Mouse (Mus musculus) liver, adult 2 months (tissue): ENCODE data around the gene Rnf25. TPM values are rescaled to one million over a fixed set of nuclear protein-coding genes. Genes with fewer than 3 reads are reported as not detected.

Experiments
- DNase-seq: peaks from one replicate; pipeline ENCODE4 v3.0.0-alpha.2; 2011; ENCODE audit warnings: low read depth, low spot score; ENCODE audit errors: extremely low read depth
- H3K27ac ChIP-seq: fragments of 200-500 bp; replicated peaks from 2 replicates; pipeline ENCODE4 v1.5.1; 2012; ENCODE audit warnings: low read depth, mild to moderate bottlenecking, control low read depth, inconsistent platforms, low read length; ENCODE audit not compliant: insufficient read depth
- H3K27me3 ChIP-seq: fragments of 200-500 bp; 2 replicates; pipeline ENCODE4 v1.6.1; 2012; ENCODE audit warnings: mild to moderate bottlenecking, moderate library complexity, low read length, inconsistent platforms; ENCODE audit not compliant: control insufficient read depth, insufficient read depth
- H3K36me3 ChIP-seq: fragments of 200-500 bp; 2 replicates; pipeline ENCODE4 v1.6.1; 2012; ENCODE audit warnings: low read length, inconsistent platforms; ENCODE audit not compliant: control insufficient read depth, insufficient read depth
- H3K4me1 ChIP-seq: fragments of 200-500 bp; 2 replicates; pipeline ENCODE4 v1.6.1; 2011; ENCODE audit warnings: low read length; ENCODE audit not compliant: control insufficient read depth, insufficient read depth
- H3K4me3 ChIP-seq: fragments of 200-500 bp; 2 replicates; pipeline ENCODE4 v1.5.1; 2011; ENCODE audit warnings: low read depth, mild to moderate bottlenecking, control low read depth, low read length, moderate library complexity; ENCODE audit not compliant: insufficient read depth
- H3K79me2 ChIP-seq: fragments of 200-500 bp; 2 replicates; pipeline ENCODE4 v1.6.1; 2012; ENCODE audit warnings: inconsistent platforms, mild to moderate bottlenecking, low read length, moderate library complexity; ENCODE audit not compliant: control insufficient read depth, insufficient read depth
- H3K9ac ChIP-seq: fragments of 200-500 bp; 2 replicates; pipeline ENCODE4 v1.6.1; 2012; ENCODE audit warnings: low read depth, mild to moderate bottlenecking, control low read depth, inconsistent platforms, low read length
- CTCF ChIP-seq: fragments of 200-500 bp; IDR thresholded peaks from 2 replicates; pipeline ENCODE4 v1.5.1; 2011; ENCODE audit warnings: low read depth, low read length, control low read depth
- POLR2A ChIP-seq: fragments of 200-500 bp; IDR thresholded peaks from 2 replicates; pipeline ENCODE4 v1.6.1; 2011; ENCODE audit warnings: low read length, control low read depth; ENCODE audit not compliant: insufficient read depth; ENCODE audit errors: extremely low read depth
- WGBS: fragments of 180-500 bp; shearing (Covaris S2); methylation state at CpG from one replicate; pipeline ENCODE4 v1.1.7; 2018; 5-methylcytosine and 5-hydroxymethylcytosine counted together
- polyA plus RNA-seq: library from polyadenylated mRNA; depleted of rRNA; stranded (reverse); fragments of >200 nt; gene quantifications from 2 replicates; pipeline ENCODE4 v1.2.3, GENCODE M21; 2012; rRNA removed
- total RNA-seq: library from RNA; depleted of rRNA; stranded (reverse); fragments of >200 nt; gene quantifications from 2 replicates; pipeline ENCODE4 v1.2.3, GENCODE M21; 2014; rRNA removed

The Rnf25 gene
- total and polyA plus RNA-seq, 2 experiments, result 11.9 to 34.8 TPM

DNA sequence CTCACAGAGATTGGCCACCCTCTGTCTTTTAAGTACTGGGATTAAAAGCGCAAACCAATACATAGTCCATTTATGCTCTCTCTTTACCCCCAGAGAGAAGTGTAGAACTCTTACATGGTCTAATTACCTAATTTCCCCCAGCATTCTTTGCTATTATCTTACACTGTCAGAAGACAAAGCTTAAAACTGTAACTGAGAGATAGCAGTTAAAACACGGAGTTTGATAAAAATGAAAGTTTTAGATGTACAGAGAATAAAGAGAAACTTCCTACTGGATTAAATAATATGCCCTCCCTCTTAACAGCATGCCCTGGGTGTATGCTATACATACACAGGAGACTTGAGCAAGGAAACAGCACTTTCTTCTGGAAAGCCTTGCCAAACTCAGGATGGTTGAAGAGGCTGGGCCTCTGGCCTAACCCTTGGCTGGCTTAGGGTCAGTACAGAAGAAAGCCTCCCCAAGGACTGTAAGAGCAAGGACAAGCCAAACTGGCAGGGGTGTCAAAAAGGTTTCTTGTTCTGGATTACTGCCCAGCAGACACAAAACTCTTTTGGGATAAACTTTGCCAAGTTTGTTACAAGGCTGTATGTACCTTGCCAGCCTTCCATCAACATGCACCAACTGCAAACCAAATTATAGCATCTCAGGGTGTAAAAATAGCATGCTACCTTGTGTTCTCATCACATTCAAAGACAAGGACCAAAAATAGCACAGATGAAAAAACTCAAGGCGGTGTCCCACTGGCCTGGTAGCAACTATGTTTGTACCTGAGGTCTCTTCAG lies 16.4 kb downstream of the Rnf25 start:
- Histone ChIP-seq H3K27ac (no peak overlapping the region), H3K4me1 (peaks cover 5% of the 10 kb centered on the region), H3K4me3 (no peak overlapping the region), H3K9ac (no peak overlapping the region), H3K79me2 (no peaks in the 10 kb centered on the region; the same call in 1 of the 2 replicates), H3K36me3 (peaks cover 15% of the 10 kb centered on the region), H3K27me3 (no peaks in the 10 kb centered on the region)
- DNase-seq, result no peak
- TF ChIP-seq POLR2A, result no peak
- TF ChIP-seq CTCF, result no peak
- 95% methylated on average over 3 of the region's 3 CpGs for WGBS

DNA sequence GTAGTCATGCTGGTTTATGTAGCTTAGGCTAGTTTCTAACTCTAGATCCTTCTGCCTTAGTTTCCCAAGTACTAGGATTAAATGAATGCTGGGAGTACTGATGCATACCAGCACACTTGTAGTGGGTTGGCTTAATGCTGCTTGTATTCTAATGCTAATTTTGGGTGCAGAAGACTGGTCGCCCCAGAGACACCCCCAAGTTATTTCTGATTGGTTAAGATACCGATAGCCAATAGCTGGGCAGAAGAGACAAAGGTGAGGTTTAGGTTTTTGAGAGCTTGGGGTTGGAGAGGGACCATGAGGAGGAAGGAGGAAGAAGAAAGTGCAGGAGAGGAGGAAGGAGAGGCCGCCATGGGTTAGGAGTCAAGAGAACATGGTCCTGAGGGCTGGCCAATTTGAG lies 18.6 kb downstream of the Rnf25 start:
- no peaks in the 10 kb centered on the region for H3K4me1 ChIP-seq
- 91% methylated on average over 3 of the region's 3 CpGs for WGBS
- H3K27ac ChIP-seq, result no peak overlapping the region
- peaks cover 24% of the 10 kb centered on the region for H3K36me3 ChIP-seq
- no peaks in the 10 kb centered on the region for H3K27me3 ChIP-seq
- DNase-seq, result no peak
- no peak overlapping the region for H3K4me3 ChIP-seq
- no peaks in the 10 kb centered on the region; the same call in 1 of the 2 replicates for H3K79me2 ChIP-seq
- no peak for TF ChIP-seq CTCF
- no peak overlapping the region for H3K9ac ChIP-seq

DNA sequence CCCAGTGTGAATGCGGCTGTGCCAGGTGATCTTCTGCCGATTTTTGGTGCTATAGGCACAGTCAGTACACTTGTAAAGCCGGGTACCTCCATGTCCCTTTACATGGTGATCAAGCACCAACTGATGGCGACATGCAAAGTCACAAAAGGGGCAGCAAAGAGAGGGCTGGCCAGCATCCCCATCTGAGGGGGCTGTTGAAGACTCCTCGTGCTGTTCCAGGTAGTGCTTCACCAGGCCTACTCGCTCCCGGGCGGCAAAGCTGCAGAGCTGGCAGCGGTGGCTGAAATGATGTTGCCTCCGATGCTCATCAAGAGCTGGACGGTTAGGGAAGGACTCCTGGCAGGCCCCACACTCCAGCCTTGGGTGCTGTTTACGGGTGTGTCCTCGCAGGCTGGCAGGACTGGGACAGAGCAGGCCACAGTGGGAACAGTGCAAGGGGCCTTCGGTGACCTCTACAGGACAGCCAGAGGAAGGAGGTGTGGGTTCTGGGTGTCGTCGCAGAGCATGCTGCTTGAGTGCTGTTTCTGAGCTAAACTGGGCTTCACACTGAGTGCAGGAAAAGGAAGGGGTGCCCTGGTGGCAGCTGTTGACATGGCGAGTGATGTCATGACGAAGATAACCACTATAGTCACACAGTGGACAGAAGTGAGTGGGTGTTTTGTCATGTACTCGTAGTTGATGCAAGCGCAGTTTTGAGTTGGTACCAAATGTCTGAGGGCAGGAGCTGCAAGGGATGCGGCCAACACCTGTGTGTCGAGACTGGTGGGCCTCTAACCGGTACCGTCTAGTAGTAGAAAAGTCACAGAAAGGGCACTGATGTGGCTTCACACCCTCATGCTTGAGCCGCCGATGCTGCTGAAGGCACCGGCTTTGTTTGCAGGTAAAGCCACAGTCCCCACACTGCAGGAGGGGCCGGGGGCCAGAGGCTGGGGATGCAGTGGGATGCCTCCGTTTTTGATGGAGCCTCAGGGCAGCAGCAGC lies 31.2 kb downstream of the Rnf25 start:
- WGBS, result 92% methylated on average over 29 of the region's 29 CpGs
- no peak for DNase-seq
- peaks cover 49% of the 10 kb centered on the region for H3K36me3 ChIP-seq
- no peak overlapping the region for H3K4me3 ChIP-seq
- no peak overlapping the region for H3K27ac ChIP-seq
- H3K9ac ChIP-seq, result no peak overlapping the region
- peaks cover 2% of the 10 kb centered on the region; the same call in 1 of the 2 replicates for H3K79me2 ChIP-seq
- no peaks in the 10 kb centered on the region for H3K27me3 ChIP-seq
- TF ChIP-seq CTCF (0 out of 2 replicates have a peak, but pooled peaks have one; percentile 7), POLR2A (no peak)
- H3K4me1 ChIP-seq, result no peaks in the 10 kb centered on the region

DNA sequence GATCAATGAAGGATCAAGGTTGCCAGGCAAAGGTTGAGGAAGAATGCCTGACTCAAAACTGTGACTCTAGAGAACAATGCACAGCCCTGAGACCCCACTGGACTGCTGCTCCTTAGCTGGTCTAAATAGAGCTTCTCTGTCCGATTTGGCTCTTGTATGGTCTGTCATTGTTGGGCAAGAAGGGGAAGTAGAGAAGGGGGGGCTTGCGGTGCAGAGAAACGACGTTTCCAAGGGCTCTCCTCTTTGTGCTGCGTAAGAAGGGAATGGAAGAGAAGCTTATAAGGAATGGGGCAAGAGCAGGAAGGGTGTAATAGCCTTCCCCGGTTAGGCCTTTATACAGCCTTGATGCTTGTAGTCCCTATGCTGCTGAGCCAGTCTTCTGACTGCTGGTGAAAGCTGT lies 35.4 kb downstream of the Rnf25 start:
- peaks cover 20% of the 10 kb centered on the region for H3K36me3 ChIP-seq
- H3K79me2 ChIP-seq, result no peaks in the 10 kb centered on the region
- no peak overlapping the region for H3K9ac ChIP-seq
- WGBS, result 95% methylated on average over 6 of the region's 6 CpGs
- no peak overlapping the region for H3K4me3 ChIP-seq
- DNase-seq, result no peak
- H3K27me3 ChIP-seq, result no peaks in the 10 kb centered on the region
- H3K27ac ChIP-seq, result no peak overlapping the region
- H3K4me1 ChIP-seq, result no peaks in the 10 kb centered on the region
- TF ChIP-seq POLR2A (no peak), CTCF (no peak)

DNA sequence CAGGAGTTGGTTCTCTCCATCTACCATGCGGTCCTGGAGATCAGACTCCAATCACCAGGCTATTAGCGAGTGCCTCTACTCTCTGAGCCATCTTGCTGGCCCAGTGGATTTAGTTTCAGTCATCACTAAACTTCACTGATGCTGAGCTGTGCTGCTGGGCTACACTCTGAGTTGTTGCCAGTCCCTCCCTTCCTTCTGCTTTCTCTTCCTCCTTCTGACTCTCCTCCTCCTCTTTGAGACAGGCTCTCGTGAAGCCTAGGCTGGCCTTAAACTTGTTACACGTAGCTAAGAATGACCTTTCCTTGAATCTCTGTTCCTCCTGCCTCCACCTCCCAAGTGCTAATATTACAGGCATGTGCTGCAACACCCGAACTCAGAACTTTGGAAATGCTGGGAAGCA lies 42.1 kb downstream of the Rnf25 start:
- DNase-seq, result no peak
- Histone ChIP-seq H3K4me3 (no peak overlapping the region), H3K79me2 (no peaks in the 10 kb centered on the region), H3K4me1 (no peaks in the 10 kb centered on the region), H3K9ac (no peak overlapping the region), H3K36me3 (no peaks in the 10 kb centered on the region), H3K27me3 (no peaks in the 10 kb centered on the region), H3K27ac (no peak overlapping the region)
- 84% methylated on average over 5 of the region's 5 CpGs for WGBS
- TF ChIP-seq CTCF, result no peak
- no peak for TF ChIP-seq POLR2A

DNA sequence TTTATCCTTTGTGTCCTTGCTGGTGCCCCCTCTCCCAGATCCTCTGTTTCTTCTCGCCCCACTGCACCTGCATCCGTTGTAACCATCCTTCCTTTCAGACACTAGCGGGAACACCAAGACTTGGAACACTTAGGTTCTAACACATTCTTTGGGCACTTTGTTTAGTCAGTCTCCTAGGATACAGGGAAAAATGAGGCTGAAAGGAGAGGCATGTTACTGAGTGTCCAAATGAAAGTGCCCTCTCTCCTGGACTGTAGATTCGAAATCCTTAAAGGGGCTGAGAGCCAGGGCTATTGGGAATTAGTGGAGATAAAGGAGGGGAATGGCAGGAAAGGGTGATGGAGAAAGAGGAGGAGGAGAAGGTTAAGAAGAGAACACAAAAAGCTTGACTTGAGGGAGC lies 57.0 kb downstream of the Rnf25 start, which contains the start of gene Usp37:
TSS of gene Usp37 (minus strand) at position 101 of the 400 bp plus-strand sequence.
- H3K4me1 ChIP-seq, result no peaks in the 10 kb centered on the region
- no peak within 1 kb of the TSS for H3K27ac ChIP-seq
- H3K27me3 ChIP-seq, result no peaks in the 10 kb centered on the region
- H3K9ac ChIP-seq, result no peak within 1 kb of the TSS
- no peaks in the 10 kb centered on the region for H3K36me3 ChIP-seq
- no peaks in the 10 kb centered on the region for H3K79me2 ChIP-seq
- no peak within 1 kb of the TSS for H3K4me3 ChIP-seq
- 88% methylated on average over 4 of the region's 4 CpGs for WGBS
- DNase-seq, result no peak
- TF ChIP-seq POLR2A (no peak), CTCF (no peak)

Other genes with a start within 250 kb of the Rnf25 start
- gene Catip, start 239.3 kb downstream of the Rnf25 start, total RNA-seq, result 0.09 TPM in 1 of 2 replicates, not detected in the other
- 0.09 TPM in 1 of 2 replicates, not detected in the other for gene Catip, start 239.3 kb downstream of the Rnf25 start, polyA plus RNA-seq
- gene Slc11a1, start 226.2 kb downstream of the Rnf25 start, total RNA-seq, result 17.5 and 23.4 TPM in 2 replicates
- 10.8 and 21.4 TPM in 2 replicates for gene Slc11a1, start 226.2 kb downstream of the Rnf25 start, polyA plus RNA-seq
- gene Ctdsp1, start 209.9 kb downstream of the Rnf25 start, total RNA-seq, result 27.1 and 41.9 TPM in 2 replicates
- 167 and 185 TPM in 2 replicates for gene Ctdsp1, start 209.9 kb downstream of the Rnf25 start, polyA plus RNA-seq
- 0.13 and 0.18 TPM in 2 replicates for gene Vil1, start 192.0 kb downstream of the Rnf25 start, total RNA-seq
- gene Vil1, start 192.0 kb downstream of the Rnf25 start, polyA plus RNA-seq, result 0.22 and 0.26 TPM in 2 replicates
- 8.5 and 10.5 TPM in 2 replicates for gene Cnot9, start 95.3 kb downstream of the Rnf25 start, total RNA-seq
- gene Cnot9, start 95.3 kb downstream of the Rnf25 start, polyA plus RNA-seq, result 9.6 and 10.7 TPM in 2 replicates
- gene Plcd4, start 58.5 kb downstream of the Rnf25 start, total RNA-seq, result not detected in 2 replicates
- gene Plcd4, start 58.5 kb downstream of the Rnf25 start, polyA plus RNA-seq, result not detected in 2 replicates
- gene Usp37, start 57.1 kb downstream of the Rnf25 start, total RNA-seq, result 5.3 and 8.8 TPM in 2 replicates
- 1.0 and 1.4 TPM in 2 replicates for gene Usp37, start 57.1 kb downstream of the Rnf25 start, polyA plus RNA-seq
- gene Zfp142, start 13.2 kb downstream of the Rnf25 start, total RNA-seq, result 2.0 and 2.6 TPM in 2 replicates
- gene Zfp142, start 13.2 kb downstream of the Rnf25 start, polyA plus RNA-seq, result 2.9 and 4.7 TPM in 2 replicates
- gene Bcs1l, start 13.1 kb downstream of the Rnf25 start, total RNA-seq, result 11.6 and 12.4 TPM in 2 replicates
- gene Bcs1l, start 13.1 kb downstream of the Rnf25 start, polyA plus RNA-seq, result 17.8 and 18.3 TPM in 2 replicates
- 0.27 and 0.37 TPM in 2 replicates for gene Stk36, start within 50 bp of the Rnf25 start, total RNA-seq
- gene Stk36, start within 50 bp of the Rnf25 start, polyA plus RNA-seq, result 0.84 and 1.00 TPM in 2 replicates
- 8.6 and 11.1 TPM in 2 replicates for gene Ttll4, start 60.3 kb upstream of the Rnf25 start, total RNA-seq
- gene Ttll4, start 60.3 kb upstream of the Rnf25 start, polyA plus RNA-seq, result 4.5 and 9.1 TPM in 2 replicates
- gene Cyp27a1, start 112.2 kb upstream of the Rnf25 start, total RNA-seq, result 501 and 607 TPM in 2 replicates
- gene Cyp27a1, start 112.2 kb upstream of the Rnf25 start, polyA plus RNA-seq, result 223 and 259 TPM in 2 replicates
- 0.07 and 0.28 TPM in 2 replicates for gene Prkag3, start 147.8 kb upstream of the Rnf25 start, total RNA-seq
- 0.02 TPM in 1 of 2 replicates, not detected in the other for gene Prkag3, start 147.8 kb upstream of the Rnf25 start, polyA plus RNA-seq
- gene Wnt6, start 170.5 kb upstream of the Rnf25 start, total RNA-seq, result not detected in 2 replicates
- 0.05 and 0.28 TPM in 2 replicates for gene Wnt6, start 170.5 kb upstream of the Rnf25 start, polyA plus RNA-seq
- gene Wnt10a, start 190.1 kb upstream of the Rnf25 start, total RNA-seq, result 1.0 TPM in 1 of 2 replicates, not detected in the other
- not detected in 2 replicates for gene Wnt10a, start 190.1 kb upstream of the Rnf25 start, polyA plus RNA-seq